Mouse (Mus musculus) liver, embryonic 13.5 days (tissue): ENCODE data around the gene Chst11. TPM values are rescaled to one million over a fixed set of nuclear protein-coding genes. Genes with fewer than 3 reads are reported as not detected.

ENCODE experiments used
- ATAC-seq: fragments of 200-750 bp; cut with Nextera tagmentation; 2 replicates; pipeline ENCODE4 v1.8.0; 2017; ENCODE audit warnings: low read depth, mild to moderate bottlenecking, moderate number of reproducible peaks, moderate library complexity
- DNase-seq: peaks from one replicate; pipeline ENCODE4 v3.0.0; 2022
- H3K27ac ChIP-seq: fragments of 300-500 bp; sonication (generic); 2 replicates; pipeline ENCODE4 v1.5.1; 2015; ENCODE audit warnings: moderate library complexity, mild to moderate bottlenecking, inconsistent platforms
- H3K27me3 ChIP-seq: fragments of 300-500 bp; sonication (generic); 2 replicates; pipeline ENCODE4 v1.6.1; 2015; ENCODE audit warnings: mild to moderate bottlenecking, inconsistent platforms
- H3K36me3 ChIP-seq: fragments of 300-500 bp; sonication (generic); 2 replicates; pipeline ENCODE4 v1.6.1; 2015; ENCODE audit warnings: mild to moderate bottlenecking, inconsistent platforms
- H3K4me1 ChIP-seq: fragments of 300-500 bp; sonication (generic); replicated peaks from 2 replicates; pipeline ENCODE4 v1.6.1; 2015; ENCODE audit warnings: inconsistent platforms
- H3K4me2 ChIP-seq: fragments of 300-500 bp; sonication (generic); 2 replicates; pipeline ENCODE4 v1.6.1; 2015; ENCODE audit warnings: inconsistent platforms, mild to moderate bottlenecking, moderate library complexity
- H3K4me3 ChIP-seq: fragments of 300-500 bp; sonication (generic); replicated peaks from 2 replicates; pipeline ENCODE4 v1.5.1; 2015; ENCODE audit warnings: mild to moderate bottlenecking, inconsistent platforms
- H3K9ac ChIP-seq: fragments of 300-500 bp; sonication (generic); 2 replicates; pipeline ENCODE4 v1.6.1; 2015; ENCODE audit warnings: mild to moderate bottlenecking, inconsistent platforms
- H3K9me3 ChIP-seq: fragments of 300-500 bp; sonication (generic); replicated peaks from 2 replicates; pipeline ENCODE4 v1.6.1; 2016; ENCODE audit warnings: inconsistent platforms
- WGBS: fragments of 180-500 bp; shearing (Covaris S2); methylation state at CpG from one replicate; pipeline ENCODE4 v1.1.7; 2015; ENCODE audit not compliant: insufficient replicate concordance; 5-methylcytosine and 5-hydroxymethylcytosine counted together
- polyA plus RNA-seq: library from polyadenylated mRNA; unstranded; fragments of >200 nt; fragmentation: Nextera tagmentation; extraction: Ambion mirVana; gene quantifications from 2 replicates; pipeline ENCODE4 v1.2.1, GENCODE M21; 2015

Chst11 gene
- polyA plus RNA-seq, 1 experiment from 2014 or later: 1.3 TPM

DNA sequence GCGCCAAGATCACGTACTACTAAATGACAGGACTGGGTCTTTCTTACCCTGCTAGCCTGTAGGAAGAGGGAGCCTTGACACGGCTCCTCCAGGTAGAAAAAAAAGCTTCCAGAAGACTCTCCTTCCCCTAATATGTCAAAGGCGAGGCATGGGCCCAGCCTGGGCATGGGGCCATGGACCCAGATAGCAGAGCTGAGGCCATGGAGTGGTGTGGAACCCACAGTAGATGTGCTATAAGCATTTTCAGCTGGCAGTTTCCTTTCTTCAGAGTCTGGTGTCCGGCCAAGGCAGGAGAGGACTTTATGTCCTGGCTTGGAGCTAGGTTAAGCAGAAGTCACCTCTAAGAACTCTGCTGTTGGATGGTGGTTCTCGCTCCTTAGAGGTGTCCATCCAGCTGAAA, 111.0 kb downstream of the Chst11 start:
- Histone ChIP-seq H3K9ac (no peak overlapping the region), H3K27me3 (no peaks in the 10 kb centered on the region), H3K4me3 (no peak overlapping the region), H3K27ac (no peak overlapping the region), H3K4me2 (no peak overlapping the region), H3K36me3 (0 out of 2 replicates have a peak, but pooled peaks cover 4% of the 10 kb centered on the region), H3K4me1 (peaks cover 42% of the 10 kb centered on the region), H3K9me3 (no peaks in the 10 kb centered on the region)
- ATAC-seq (no peak), DNase-seq (no peak)
- 80% methylated on average over 6 of the region's 6 CpGs for WGBS

DNA sequence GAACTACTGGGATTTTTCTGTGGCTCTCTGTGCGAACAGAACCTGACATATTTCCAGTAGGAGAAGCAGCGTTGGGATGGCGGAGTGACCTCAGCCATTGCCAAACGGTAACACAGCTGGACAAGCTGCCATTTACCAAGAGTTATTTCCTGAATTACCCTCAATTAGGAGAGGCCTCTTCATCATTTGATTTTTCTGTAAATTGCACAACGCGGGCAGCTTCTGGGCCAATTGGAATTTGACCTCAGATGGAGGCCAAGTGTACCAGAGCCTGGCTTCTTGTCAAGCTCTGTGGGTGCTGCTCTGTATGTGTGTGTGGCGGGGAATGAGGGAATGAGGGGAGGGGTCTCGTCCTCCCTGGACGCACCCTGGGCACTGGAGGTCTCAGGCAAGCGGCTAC, 113.6 kb downstream of the Chst11 start:
- Histone ChIP-seq H3K9me3 (no peaks in the 10 kb centered on the region), H3K4me2 (no peak overlapping the region)

DNA sequence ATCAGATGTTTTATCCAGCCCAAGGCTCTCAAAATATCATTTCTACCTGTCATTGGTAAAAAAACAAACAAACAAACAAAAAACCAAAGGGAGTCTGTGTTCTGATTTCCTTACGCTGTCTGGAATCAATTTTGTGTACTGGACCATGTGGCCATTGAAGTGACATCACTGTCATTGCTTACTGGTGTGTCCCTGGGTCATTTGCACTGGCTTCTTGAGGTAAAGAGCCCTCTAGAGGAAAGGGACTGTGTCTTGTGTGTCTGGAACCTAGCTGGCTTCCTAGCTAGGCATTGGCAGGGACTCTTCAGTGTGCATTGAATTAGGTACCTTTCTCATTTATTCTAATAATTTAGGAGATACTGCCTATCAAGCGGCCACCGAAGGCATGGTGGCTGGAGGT, 114.4 kb downstream of the Chst11 start:
- no peaks in the 10 kb centered on the region for H3K27me3 ChIP-seq
- H3K9me3 ChIP-seq: no peaks in the 10 kb centered on the region
- H3K36me3 ChIP-seq: no peaks in the 10 kb centered on the region
- peaks cover 40% of the 10 kb centered on the region for H3K4me1 ChIP-seq
- ATAC-seq: no peak
- 87% methylated on average over 3 of the region's 3 CpGs for WGBS
- no peak overlapping the region for H3K4me3 ChIP-seq
- DNase-seq: no peak
- H3K27ac ChIP-seq: no peak overlapping the region
- no peak overlapping the region for H3K9ac ChIP-seq
- no peak overlapping the region for H3K4me2 ChIP-seq

More for the DNA sequence above, 113.6 kb downstream of the Chst11 start:
- 87% methylated on average over 10 of the region's 10 CpGs for WGBS
- Histone ChIP-seq H3K4me1 (peaks cover 42% of the 10 kb centered on the region), H3K36me3 (no peaks in the 10 kb centered on the region), H3K27me3 (no peaks in the 10 kb centered on the region), H3K9ac (no peak overlapping the region), H3K27ac (no peak overlapping the region), H3K4me3 (no peak overlapping the region)
- DNase-seq: no peak
- ATAC-seq: no peak

DNA sequence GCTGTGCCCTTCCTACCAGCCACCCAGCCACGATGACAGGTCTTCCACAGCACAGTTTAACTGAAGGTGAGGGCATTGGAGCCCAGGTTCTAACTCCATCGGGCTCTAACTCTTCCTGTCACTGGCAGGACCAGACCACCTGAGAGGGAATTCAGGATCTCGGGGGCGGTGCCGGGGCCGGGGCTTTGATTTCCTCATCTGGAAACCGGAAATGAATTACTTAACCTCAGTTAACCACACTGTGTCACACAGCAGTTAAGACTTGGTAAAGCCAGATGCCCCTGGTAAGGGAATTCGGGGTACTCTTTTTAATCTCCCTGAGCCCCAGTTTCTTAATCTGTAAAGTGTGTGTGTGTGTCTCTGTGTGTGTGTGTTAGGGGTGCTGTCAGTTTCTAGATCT, 115.6 kb downstream of the Chst11 start:
- Histone ChIP-seq H3K36me3 (no peaks in the 10 kb centered on the region), H3K4me1 (peaks cover 31% of the 10 kb centered on the region), H3K9me3 (no peaks in the 10 kb centered on the region), H3K9ac (no peak overlapping the region), H3K4me2 (no peak overlapping the region), H3K27ac (no peak overlapping the region), H3K4me3 (no peak overlapping the region), H3K27me3 (no peaks in the 10 kb centered on the region)
- DNase-seq (no peak), ATAC-seq (no peak)
- 39% methylated on average over 8 of the region's 8 CpGs for WGBS

DNA sequence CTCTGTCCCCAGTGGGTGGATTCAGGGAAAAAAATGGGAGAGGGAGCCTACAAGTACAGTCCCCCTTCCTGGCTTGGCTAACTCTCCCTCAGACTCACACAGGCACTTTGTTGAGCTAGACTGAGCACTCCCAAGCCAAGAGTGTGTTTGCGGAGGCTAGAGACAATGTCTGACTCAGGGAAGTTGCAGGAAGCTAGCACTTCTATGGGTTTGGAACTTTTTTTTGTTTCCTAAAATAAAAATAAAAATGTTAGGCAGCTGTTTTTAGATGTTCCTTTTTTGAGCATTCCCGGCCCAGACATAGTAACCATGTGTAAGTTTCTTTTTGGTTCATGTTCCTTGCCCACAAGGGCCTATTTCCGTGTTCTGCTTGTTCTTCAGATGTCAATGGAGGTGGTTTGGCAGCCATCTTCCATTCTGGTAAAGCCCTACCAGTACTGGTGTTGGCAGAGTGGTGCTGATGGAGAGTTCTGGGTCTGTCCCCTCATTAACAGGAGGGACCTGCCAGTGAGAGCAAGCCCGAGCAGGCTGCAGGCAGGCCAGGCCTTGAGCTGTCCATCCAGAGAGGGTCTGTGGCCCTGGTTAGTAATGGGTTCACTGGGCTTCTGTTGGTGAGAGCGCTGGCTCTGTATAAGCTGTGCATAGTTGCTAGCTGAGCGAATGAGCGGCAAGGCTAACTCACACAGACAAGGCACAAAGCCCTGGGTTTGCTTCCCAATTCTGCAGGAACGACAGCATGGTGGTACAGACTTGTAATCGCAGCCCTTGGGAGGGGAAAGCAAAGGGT, 116.3 kb downstream of the Chst11 start:
- no peaks in the 10 kb centered on the region for H3K36me3 ChIP-seq
- H3K9me3 ChIP-seq: no peaks in the 10 kb centered on the region
- no peak overlapping the region for H3K9ac ChIP-seq
- 76% methylated on average over 9 of the region's 9 CpGs for WGBS
- ATAC-seq (no peak), DNase-seq (no peak)
- H3K4me3 ChIP-seq: no peak overlapping the region
- H3K27me3 ChIP-seq: no peaks in the 10 kb centered on the region
- H3K27ac ChIP-seq: no peak overlapping the region
- H3K4me1 ChIP-seq: peaks cover 26% of the 10 kb centered on the region
- no peak overlapping the region for H3K4me2 ChIP-seq

DNA sequence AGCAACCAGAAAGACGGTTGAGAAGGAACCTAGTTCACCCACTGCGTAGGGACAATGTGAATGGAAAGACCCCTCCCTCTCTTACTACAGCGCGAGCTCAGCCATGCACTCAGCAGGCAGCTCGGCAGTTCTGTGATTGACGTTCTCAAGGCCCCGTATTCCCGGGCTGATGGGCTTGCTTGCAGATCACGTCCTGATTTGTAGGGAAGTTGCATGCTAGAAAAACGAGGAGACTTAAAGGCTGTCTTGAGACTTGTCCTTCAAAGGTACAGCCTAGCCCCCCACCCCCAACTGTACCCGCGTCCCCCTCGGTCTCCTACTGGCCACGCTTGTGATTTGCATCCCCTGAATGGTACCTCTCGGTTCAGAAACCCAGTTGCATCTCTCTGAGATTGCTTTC, 117.4 kb downstream of the Chst11 start:
- H3K36me3 ChIP-seq: no peaks in the 10 kb centered on the region
- peaks cover 21% of the 10 kb centered on the region for H3K4me1 ChIP-seq
- WGBS: 66% methylated on average over 15 of the region's 15 CpGs
- no peak for DNase-seq
- H3K4me3 ChIP-seq: no peak overlapping the region
- no peaks in the 10 kb centered on the region for H3K27me3 ChIP-seq
- no peak for ATAC-seq
- H3K27ac ChIP-seq: no peak overlapping the region
- no peak overlapping the region for H3K9ac ChIP-seq
- H3K9me3 ChIP-seq: no peaks in the 10 kb centered on the region
- no peak overlapping the region for H3K4me2 ChIP-seq

DNA sequence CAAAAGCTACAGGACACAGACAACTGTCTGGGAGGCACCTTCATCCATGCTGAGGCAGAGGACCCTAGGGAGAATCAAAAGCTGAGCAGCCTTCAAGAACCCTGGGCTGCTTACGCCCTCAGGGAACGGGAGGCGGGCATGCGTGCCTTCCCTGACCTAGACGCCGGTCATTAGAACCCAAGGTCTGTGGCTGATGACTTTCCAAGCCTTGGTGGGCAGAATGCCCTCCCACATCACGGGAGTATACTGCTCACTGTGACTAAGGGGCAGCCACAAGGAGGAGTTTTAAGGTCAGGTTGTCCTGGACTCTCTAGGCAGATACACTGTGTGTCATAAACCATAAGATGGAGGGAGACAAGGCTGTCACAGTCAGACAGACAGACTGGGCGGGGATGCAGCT, 118.9 kb downstream of the Chst11 start:
- peaks cover 22% of the 10 kb centered on the region for H3K4me1 ChIP-seq
- ATAC-seq (no peak), DNase-seq (no peak)
- no peaks in the 10 kb centered on the region for H3K9me3 ChIP-seq
- H3K9ac ChIP-seq: no peak overlapping the region
- WGBS: 87% methylated on average over 8 of the region's 8 CpGs
- no peaks in the 10 kb centered on the region for H3K36me3 ChIP-seq
- no peak overlapping the region for H3K27ac ChIP-seq
- H3K4me2 ChIP-seq: no peak overlapping the region
- H3K4me3 ChIP-seq: no peak overlapping the region
- no peaks in the 10 kb centered on the region for H3K27me3 ChIP-seq

DNA sequence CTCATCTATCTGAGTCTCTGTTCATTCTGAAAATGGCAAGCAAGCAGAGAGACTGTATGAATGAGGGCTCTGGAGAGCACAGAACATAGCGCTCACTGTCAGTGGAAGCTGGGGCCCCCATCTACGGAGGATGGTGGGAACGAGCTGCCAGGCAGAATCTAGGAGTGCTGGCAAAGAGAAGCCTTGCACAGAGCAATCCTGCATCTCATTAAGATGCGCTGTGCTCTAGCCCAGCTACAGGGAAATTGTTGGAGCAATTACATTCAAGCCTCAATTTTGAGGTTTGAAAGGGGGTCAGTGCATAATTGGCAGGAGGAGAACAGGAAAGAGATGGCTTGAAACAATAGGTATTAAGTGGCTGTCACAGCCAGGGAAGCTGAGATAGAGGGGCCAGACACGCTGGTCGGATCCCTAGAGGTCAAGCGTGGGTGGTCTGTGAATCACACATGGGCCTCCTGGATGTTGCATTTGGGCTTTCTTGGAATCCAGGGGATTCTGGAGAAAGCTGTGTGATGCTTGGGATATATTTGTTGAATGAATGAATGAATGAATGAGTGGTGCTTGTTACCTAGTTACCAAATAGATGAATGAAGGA, 121.0 kb downstream of the Chst11 start:
- peaks cover 12% of the 10 kb centered on the region for H3K4me1 ChIP-seq
- WGBS: 76% methylated on average over 7 of the region's 7 CpGs

DNA sequence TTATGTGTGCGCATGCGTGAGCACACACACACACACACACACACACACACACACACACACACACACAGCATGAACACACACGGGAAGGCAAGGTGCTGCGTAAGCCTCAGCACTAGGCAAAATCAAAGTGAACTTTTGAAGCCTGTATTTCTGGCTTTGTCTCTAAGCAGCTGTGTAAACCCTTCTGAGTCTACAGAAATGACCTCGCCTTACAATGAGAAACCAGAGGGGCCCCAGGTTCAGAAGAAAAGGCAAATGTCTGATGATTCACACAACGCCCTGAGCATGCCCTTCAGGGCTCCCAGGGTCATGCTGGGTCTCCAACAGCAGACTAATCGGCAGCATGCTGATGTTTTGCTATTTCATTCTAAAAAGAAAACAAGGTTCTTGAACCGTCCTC, 122.1 kb downstream of the Chst11 start:
- peaks cover 6% of the 10 kb centered on the region; the same call in 1 of the 2 replicates for H3K4me1 ChIP-seq
- H3K27ac ChIP-seq: no peak overlapping the region
- no peak overlapping the region for H3K4me3 ChIP-seq
- H3K27me3 ChIP-seq: no peaks in the 10 kb centered on the region
- no peak overlapping the region for H3K9ac ChIP-seq
- WGBS: 72% methylated on average over 8 of the region's 8 CpGs
- no peak overlapping the region for H3K4me2 ChIP-seq
- H3K36me3 ChIP-seq: no peaks in the 10 kb centered on the region
- H3K9me3 ChIP-seq: no peaks in the 10 kb centered on the region
- ATAC-seq: no peak
- no peak for DNase-seq

More for the DNA sequence above, 121.0 kb downstream of the Chst11 start:
- ATAC-seq: no peak
- no peak overlapping the region for H3K9ac ChIP-seq
- H3K27ac ChIP-seq: no peak overlapping the region
- no peak overlapping the region for H3K4me3 ChIP-seq
- no peak overlapping the region for H3K4me2 ChIP-seq
- DNase-seq: no peak
- H3K27me3 ChIP-seq: no peaks in the 10 kb centered on the region
- H3K9me3 ChIP-seq: no peaks in the 10 kb centered on the region
- H3K36me3 ChIP-seq: no peaks in the 10 kb centered on the region

DNA sequence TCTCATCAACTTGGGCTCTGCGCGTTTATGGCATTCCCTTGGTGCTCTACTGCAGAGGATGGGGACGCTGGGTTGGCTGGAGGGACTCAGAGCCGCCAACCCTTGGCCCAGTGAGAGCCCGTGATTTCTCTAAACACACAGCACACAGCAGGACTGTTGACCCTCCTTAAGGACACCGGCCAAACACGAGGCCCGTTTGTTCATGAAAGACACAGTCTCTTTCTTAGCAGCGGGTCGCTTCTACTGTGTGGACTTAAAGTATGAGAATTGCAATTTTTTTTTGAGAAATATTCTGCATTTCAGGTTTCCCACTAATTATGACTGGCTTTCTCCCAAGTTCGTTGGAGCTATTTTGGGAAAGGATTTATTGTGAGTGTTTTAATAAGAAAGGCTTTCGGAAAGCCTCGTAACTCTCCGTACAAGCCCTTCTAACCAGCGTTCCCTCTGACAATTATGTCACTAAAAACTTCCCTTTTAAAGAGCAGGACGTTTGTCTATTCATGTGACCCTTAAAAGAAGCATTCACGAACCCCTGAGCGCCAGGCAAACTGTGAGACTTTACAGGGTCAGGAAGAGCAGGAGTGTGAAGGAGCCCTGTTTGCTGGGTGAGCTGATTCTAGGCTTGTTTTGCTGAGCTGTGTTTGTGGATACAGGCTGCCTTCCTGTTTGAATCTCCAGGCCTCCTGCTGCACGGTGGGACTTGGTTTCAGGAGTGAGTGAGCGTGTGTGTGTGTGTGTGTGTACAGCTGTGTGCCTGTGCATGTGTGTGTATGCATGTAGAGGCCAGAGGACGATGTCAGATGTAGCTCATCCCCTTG, 122.8 kb downstream of the Chst11 start:
- no peak overlapping the region for H3K9ac ChIP-seq
- no peaks in the 10 kb centered on the region for H3K9me3 ChIP-seq
- H3K27ac ChIP-seq: no peak overlapping the region
- no peak overlapping the region for H3K4me3 ChIP-seq
- H3K27me3 ChIP-seq: no peaks in the 10 kb centered on the region
- DNase-seq: no peak
- ATAC-seq: no peak
- WGBS: 68% methylated on average over 21 of the region's 21 CpGs
- H3K4me1 ChIP-seq: peaks cover 6% of the 10 kb centered on the region; the same call in 1 of the 2 replicates
- H3K4me2 ChIP-seq: no peak overlapping the region
- H3K36me3 ChIP-seq: no peaks in the 10 kb centered on the region

DNA sequence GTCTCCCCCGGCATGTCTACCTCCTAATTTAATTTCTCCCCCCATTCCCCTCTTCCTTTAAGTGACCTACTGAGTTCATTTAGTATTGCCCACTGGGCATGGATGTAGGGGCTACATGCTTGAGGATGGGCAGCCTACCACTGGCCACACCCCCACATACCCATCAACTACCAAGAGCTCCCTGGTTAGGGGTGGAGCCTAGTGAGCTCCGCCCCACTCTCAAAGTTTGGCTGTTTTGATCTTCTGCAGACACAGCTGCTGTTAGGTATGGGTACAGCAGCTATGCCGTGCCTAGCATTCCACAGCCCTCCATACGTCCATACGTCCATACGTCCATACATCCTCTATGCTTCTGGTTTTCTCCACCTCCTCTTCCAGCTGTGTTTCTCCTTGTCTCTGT, 123.6 kb downstream of the Chst11 start:
- Histone ChIP-seq H3K4me2 (no peak overlapping the region), H3K4me1 (peaks cover 6% of the 10 kb centered on the region; the same call in 1 of the 2 replicates), H3K4me3 (no peak overlapping the region), H3K9me3 (no peaks in the 10 kb centered on the region), H3K36me3 (no peaks in the 10 kb centered on the region), H3K27ac (no peak overlapping the region), H3K27me3 (no peaks in the 10 kb centered on the region), H3K9ac (no peak overlapping the region)
- 88% methylated on average over 6 of the region's 6 CpGs for WGBS
- DNase-seq (no peak), ATAC-seq (0 out of 2 replicates have a peak, but pooled peaks have one; percentile 35)
